Mouse (Mus musculus) limb, embryonic 15.5 days (tissue): ENCODE measurements around the gene Rasgef1a. TPM values are rescaled to one million over a fixed set of nuclear protein-coding genes. Genes with fewer than 3 reads are reported as not detected.

Experiments
- ATAC-seq: fragments of 200-750 bp; cut with Nextera tagmentation; 2 replicates; pipeline ENCODE4 v1.8.0; 2017; ENCODE audit warnings: low read depth, moderate TSS enrichment; ENCODE audit not compliant: insufficient number of reproducible peaks, low FRiP score, low TSS enrichment
- H3K27ac ChIP-seq: fragments of 300-500 bp; sonication (generic); 2 replicates; pipeline ENCODE4 v1.5.1; 2015; ENCODE audit warnings: moderate library complexity, mild to moderate bottlenecking, inconsistent platforms
- H3K27me3 ChIP-seq: fragments of 300-500 bp; sonication (generic); 2 replicates; pipeline ENCODE4 v1.6.1; 2015; ENCODE audit warnings: inconsistent platforms
- H3K36me3 ChIP-seq: fragments of 300-500 bp; sonication (generic); 2 replicates; pipeline ENCODE4 v1.6.1; 2015; ENCODE audit warnings: inconsistent platforms
- H3K4me1 ChIP-seq: fragments of 300-500 bp; sonication (generic); 2 replicates; pipeline ENCODE4 v1.6.1; 2015; ENCODE audit warnings: inconsistent platforms
- H3K4me2 ChIP-seq: fragments of 300-500 bp; sonication (generic); 2 replicates; pipeline ENCODE4 v1.6.1; 2015; ENCODE audit warnings: mild to moderate bottlenecking, inconsistent platforms
- H3K4me3 ChIP-seq: fragments of 300-500 bp; sonication (generic); 2 replicates; pipeline ENCODE4 v1.5.1; 2015; ENCODE audit warnings: mild to moderate bottlenecking, inconsistent platforms
- H3K9ac ChIP-seq: fragments of 300-500 bp; sonication (generic); 2 replicates; pipeline ENCODE4 v1.6.1; 2015; ENCODE audit warnings: inconsistent platforms
- H3K9me3 ChIP-seq: fragments of 300-500 bp; sonication (generic); 2 replicates; pipeline ENCODE4 v1.6.1; 2016; ENCODE audit warnings: inconsistent platforms
- WGBS: fragments of 180-500 bp; shearing (Covaris S2); methylation state at CpG from one replicate; pipeline ENCODE4 v1.1.7; 2015; 5-methylcytosine and 5-hydroxymethylcytosine counted together
- polyA plus RNA-seq: library from polyadenylated mRNA; unstranded; fragments of >200 nt; fragmentation: Nextera tagmentation; extraction: Ambion mirVana; gene quantifications from 2 replicates; pipeline ENCODE4 v1.2.1, GENCODE M21; 2015

Rasgef1a gene
- polyA plus RNA-seq, 1 experiment from 2014 or later, result 0.14 TPM

DNA sequence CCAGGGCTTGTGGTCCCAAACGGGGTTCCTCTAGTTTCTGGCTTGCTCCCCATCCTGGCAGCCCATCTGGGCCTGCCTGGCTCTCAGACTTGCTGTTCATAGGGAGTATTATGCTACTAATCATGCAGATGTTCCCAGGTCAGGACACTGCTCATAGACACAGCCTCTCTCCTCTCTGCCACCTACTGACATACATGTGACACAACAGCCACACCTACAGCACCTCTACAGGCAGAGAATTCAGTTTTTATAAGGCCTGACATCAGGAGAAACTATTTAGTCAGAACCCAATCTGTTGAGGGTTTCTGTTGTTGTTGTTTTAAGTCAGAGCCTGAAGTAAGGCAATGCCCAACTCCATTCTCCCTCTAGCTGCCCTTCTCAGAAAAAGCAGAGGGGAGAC is 100.6 kb downstream of the Rasgef1a start:
- H3K4me3 ChIP-seq, result no peak overlapping the region
- WGBS, result 72% methylated on average over 1 of the region's 1 CpGs

GRCm38 (mm10) chr6:118122767-118123166 is 111.5 kb downstream of the Rasgef1a start:
- Histone ChIP-seq H3K27me3 (no peaks in the 10 kb centered on the region), H3K4me3 (no peak overlapping the region), H3K4me1 (no peaks in the 10 kb centered on the region), H3K9ac (no peak overlapping the region), H3K27ac (no peak overlapping the region), H3K4me2 (no peak overlapping the region), H3K9me3 (no peaks in the 10 kb centered on the region), H3K36me3 (peaks cover 34% of the 10 kb centered on the region)
- ATAC-seq, result no peak
- WGBS, result 81% methylated on average over 1 of the region's 1 CpGs

More for the DNA sequence above, 100.6 kb downstream of the Rasgef1a start:
- no peaks in the 10 kb centered on the region for H3K4me1 ChIP-seq
- H3K9me3 ChIP-seq, result no peaks in the 10 kb centered on the region
- no peaks in the 10 kb centered on the region for H3K27me3 ChIP-seq
- H3K4me2 ChIP-seq, result no peak overlapping the region
- no peak overlapping the region for H3K27ac ChIP-seq
- peaks cover 23% of the 10 kb centered on the region for H3K36me3 ChIP-seq
- no peak overlapping the region for H3K9ac ChIP-seq
- no peak for ATAC-seq

DNA sequence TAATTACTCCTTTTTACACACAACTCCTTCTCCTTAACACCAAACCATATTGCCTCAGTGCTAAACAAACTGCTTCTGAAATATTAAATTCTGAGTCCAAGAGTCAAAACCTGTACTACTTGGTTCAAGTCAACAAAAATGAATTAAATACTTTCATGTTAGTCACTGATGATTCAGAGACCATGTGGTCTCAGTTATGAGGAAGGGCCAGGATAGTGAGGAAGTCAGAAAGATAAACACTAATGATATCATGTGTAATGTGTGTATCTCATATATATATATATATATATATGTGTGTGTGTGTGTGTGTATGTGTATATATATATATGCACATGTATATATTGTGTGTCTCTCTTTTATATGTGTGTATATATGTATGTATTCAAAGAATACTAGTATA is 115.3 kb downstream of the Rasgef1a start:
- no peaks in the 10 kb centered on the region for H3K4me1 ChIP-seq
- no peak overlapping the region for H3K9ac ChIP-seq
- no peak overlapping the region for H3K4me3 ChIP-seq
- no peaks in the 10 kb centered on the region for H3K9me3 ChIP-seq
- H3K4me2 ChIP-seq, result no peak overlapping the region
- peaks cover 22% of the 10 kb centered on the region for H3K36me3 ChIP-seq
- ATAC-seq, result no peak
- H3K27me3 ChIP-seq, result no peaks in the 10 kb centered on the region
- no peak overlapping the region for H3K27ac ChIP-seq

DNA sequence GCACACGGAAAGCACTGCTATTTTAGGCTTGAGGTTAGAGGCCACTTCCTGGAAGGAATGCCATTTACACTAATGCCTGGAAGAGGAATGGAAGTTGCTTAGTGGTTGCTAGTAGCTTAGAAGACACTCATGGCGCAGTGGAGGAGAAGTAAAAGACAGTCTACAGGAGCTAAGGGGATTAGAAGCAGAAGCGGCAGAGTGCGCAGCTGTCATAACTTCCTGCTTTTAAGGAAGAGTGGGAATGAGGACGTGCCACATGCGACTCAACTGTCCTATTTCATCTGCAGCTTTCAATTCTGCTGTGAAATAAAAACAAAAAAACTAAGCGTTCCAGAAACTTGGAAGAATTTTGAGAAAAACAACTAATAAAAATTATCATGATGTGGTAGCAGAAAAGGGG is 116.0 kb downstream of the Rasgef1a start:
- no peak for ATAC-seq
- WGBS, result 85% methylated on average over 7 of the region's 7 CpGs

DNA sequence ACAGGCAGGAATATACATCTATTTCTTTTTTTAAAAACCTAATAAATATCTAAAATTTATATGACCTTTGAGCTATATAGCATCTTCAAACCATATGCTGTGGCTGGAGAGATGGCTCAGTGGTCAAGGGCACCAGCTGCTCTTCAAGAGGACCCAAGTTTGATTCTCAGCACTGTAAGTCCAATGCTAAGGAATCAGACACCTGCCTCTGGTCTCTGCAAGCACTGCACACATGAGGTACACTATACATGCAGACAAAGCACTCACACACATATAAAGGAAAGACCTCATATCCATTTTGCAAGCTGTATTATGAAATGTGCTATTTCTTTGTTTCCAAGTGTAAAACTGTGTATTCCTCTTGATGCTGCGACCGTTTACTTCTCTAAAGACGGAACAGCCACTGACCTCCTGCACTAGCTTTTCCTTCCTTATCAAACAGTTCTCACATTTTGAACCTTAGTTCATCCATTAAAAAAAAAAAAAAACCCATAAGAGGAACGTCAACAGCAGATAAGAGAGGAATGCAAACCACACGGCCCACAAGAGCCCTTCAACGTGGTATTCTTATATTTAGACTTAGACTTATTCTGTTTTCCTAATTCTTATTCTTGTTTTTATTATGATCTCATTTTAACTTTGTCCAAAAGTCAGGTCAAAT is 116.7 kb downstream of the Rasgef1a start:
- WGBS, result 74% methylated on average over 6 of the region's 6 CpGs
- Histone ChIP-seq H3K9ac (no peak overlapping the region), H3K4me2 (no peak overlapping the region), H3K9me3 (no peaks in the 10 kb centered on the region), H3K4me1 (no peaks in the 10 kb centered on the region), H3K27ac (no peak overlapping the region), H3K4me3 (no peak overlapping the region), H3K27me3 (no peaks in the 10 kb centered on the region), H3K36me3 (peaks cover 14% of the 10 kb centered on the region)
- ATAC-seq, result no peak

More for the DNA sequence above, 116.0 kb downstream of the Rasgef1a start:
- Histone ChIP-seq H3K9me3 (no peaks in the 10 kb centered on the region), H3K36me3 (peaks cover 19% of the 10 kb centered on the region), H3K4me3 (no peak overlapping the region), H3K4me1 (no peaks in the 10 kb centered on the region), H3K9ac (no peak overlapping the region), H3K27ac (no peak overlapping the region), H3K4me2 (no peak overlapping the region), H3K27me3 (no peaks in the 10 kb centered on the region)

DNA sequence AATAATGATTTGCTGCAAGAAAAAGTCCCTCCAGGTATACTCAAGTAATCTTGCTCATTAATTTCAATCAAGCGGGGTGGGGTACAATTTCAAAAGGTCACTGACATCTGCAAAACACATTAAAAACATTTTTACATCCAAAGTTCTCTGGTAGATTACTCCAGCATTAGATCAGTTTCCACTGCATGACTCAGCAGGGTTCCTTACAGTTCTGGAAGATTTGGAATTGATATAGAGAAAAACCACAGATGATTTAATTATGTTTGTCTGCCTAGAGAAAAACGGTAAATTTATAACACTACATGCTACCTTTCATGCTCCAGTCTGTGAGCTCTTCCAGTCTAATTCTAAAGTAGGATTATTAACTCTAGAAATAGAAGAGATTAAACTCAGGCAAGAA is 118.8 kb downstream of the Rasgef1a start:
- no peak overlapping the region for H3K9ac ChIP-seq
- ATAC-seq, result no peak
- 0 out of 2 replicates have a peak, but pooled peaks cover 2% of the 10 kb centered on the region for H3K36me3 ChIP-seq
- no peak overlapping the region for H3K27ac ChIP-seq
- H3K9me3 ChIP-seq, result no peaks in the 10 kb centered on the region
- no peak overlapping the region for H3K4me2 ChIP-seq
- no peak overlapping the region for H3K4me3 ChIP-seq
- 46% methylated on average over 2 of the region's 2 CpGs for WGBS
- no peaks in the 10 kb centered on the region for H3K4me1 ChIP-seq
- no peaks in the 10 kb centered on the region for H3K27me3 ChIP-seq

DNA sequence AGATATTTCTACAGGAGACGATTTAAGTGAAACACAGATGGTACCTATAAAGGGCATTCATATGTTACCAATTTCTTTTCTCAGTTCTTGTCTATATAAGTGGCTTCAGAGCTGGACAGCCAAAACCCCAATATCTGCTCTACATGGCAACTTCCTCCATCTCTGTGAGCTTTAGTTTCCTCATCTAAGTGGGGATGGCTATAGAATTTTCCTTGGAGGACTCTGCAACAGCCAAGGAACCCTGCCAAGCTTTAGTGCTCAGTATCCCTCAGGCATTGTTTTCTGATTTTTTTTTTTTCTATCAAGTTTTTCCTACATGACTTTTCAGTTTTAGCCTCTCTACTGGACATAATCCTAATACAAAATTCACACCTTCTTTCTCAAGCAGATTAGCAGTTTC is 123.2 kb downstream of the Rasgef1a start:
- H3K4me2 ChIP-seq, result no peak overlapping the region
- H3K36me3 ChIP-seq, result no peaks in the 10 kb centered on the region
- ATAC-seq, result no peak
- H3K4me3 ChIP-seq, result no peak overlapping the region
- H3K9ac ChIP-seq, result no peak overlapping the region
- no peaks in the 10 kb centered on the region for H3K4me1 ChIP-seq
- no peaks in the 10 kb centered on the region for H3K9me3 ChIP-seq
- WGBS, result 36% methylated on average over 1 of the region's 1 CpGs
- no peaks in the 10 kb centered on the region for H3K27me3 ChIP-seq
- H3K27ac ChIP-seq, result no peak overlapping the region

- H3K36me3 ChIP-seq, result no peaks in the 10 kb centered on the region
- H3K9me3 ChIP-seq, result no peaks in the 10 kb centered on the region
- H3K4me1 ChIP-seq, result no peaks in the 10 kb centered on the region
- no peak overlapping the region for H3K4me3 ChIP-seq
- no peak overlapping the region for H3K27ac ChIP-seq
- no peak overlapping the region for H3K9ac ChIP-seq
- no peak for ATAC-seq
- no peak overlapping the region for H3K4me2 ChIP-seq
- no peaks in the 10 kb centered on the region for H3K27me3 ChIP-seq
- WGBS, result 87% methylated on average over 2 of the region's 2 CpGs
Observed at GRCm38 (mm10) chr6:118137148-118137547, 125.9 kb downstream of the Rasgef1a start.

DNA sequence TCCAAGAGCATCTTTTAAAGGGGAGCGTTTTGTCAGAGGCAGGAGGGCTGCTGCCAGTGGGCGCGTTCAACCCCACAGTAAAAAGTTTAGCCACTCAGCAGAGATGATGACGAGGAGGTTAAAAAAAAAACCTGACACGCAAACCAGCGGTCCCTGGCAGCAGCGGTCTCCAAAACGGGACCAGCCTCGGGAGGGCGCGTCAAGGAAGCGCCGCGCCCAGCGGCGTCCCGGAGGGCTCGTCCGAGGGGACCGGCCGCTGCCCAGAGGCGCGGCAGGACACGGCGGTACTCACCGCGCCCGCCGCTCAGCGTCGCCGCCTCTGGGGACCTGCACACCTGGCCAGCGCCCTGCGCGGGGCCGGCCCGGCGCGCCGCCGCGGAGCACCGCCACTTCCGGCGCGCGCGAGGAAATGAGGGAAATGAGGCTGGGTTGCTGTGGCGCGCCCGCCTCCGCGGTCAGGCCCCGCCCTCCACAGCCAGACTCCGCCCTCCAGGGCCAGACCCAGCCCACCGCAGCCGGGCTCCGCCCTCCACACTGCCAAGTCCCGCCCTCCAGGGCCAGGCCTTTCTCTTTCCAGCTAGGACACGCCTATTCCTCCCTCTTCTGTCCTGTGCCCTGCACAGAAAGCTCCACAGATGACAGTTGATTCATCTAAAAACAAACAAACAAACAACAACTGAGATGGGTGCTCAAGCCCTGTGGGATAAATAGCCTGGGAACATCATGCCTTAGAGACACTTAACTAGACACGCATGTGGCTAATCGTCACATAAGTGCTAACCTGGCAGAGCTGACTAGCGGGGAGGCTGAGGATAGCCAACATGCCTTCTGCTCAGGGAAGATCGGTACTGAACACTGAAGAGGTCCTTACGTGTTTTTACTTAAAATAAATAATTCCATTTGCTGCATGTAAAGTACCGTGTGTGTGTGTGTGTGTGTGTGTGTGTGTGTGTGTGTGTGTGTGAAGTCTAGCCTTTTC is 127.8 kb downstream of the Rasgef1a start, which contains the start of gene Csgalnact2:
Gene Csgalnact2 (minus strand): TSS at position 410 of the 979 bp plus-strand sequence.
- Histone ChIP-seq H3K9ac (peak within 1 kb of the TSS; percentile 74), H3K27ac (peak within 1 kb of the TSS; percentile 85), H3K9me3 (no peaks in the 10 kb centered on the region), H3K4me2 (peak within 1 kb of the TSS; percentile 52), H3K36me3 (no peaks in the 10 kb centered on the region), H3K27me3 (no peaks in the 10 kb centered on the region), H3K4me3 (peak within 1 kb of the TSS; percentile 82), H3K4me1 (no peaks in the 10 kb centered on the region)
- WGBS, result 7% methylated on average over 50 of the region's 66 CpGs
- ATAC-seq, result peak; percentile 99

- Histone ChIP-seq H3K27ac (no peak overlapping the region), H3K4me3 (no peak overlapping the region), H3K9ac (no peak overlapping the region), H3K27me3 (no peaks in the 10 kb centered on the region), H3K4me1 (no peaks in the 10 kb centered on the region), H3K36me3 (no peaks in the 10 kb centered on the region), H3K9me3 (no peaks in the 10 kb centered on the region), H3K4me2 (no peak overlapping the region)
- ATAC-seq, result no peak
- 78% methylated on average over 6 of the region's 6 CpGs for WGBS
Observed at GRCm38 (mm10) chr6:118140961-118141360, 129.7 kb downstream of the Rasgef1a start.
